Mouse (Mus musculus): ENCODE measurements around the gene Zfp846. TPM values are rescaled to one million over a fixed set of nuclear protein-coding genes. Genes with fewer than 3 reads are reported as not detected.
"Not testable (repeated sequence)": the region's sequence is repeated elsewhere in the genome, so short reads cannot be mapped to it uniquely, and the experiment has no call there.

The Zfp846 gene
- 1 to 10 TPM; 3.0 to 3.6 TPM for total RNA-seq (2021)
- long read RNA-seq, experiment 1, partial matches to known transcripts = 1 of 5 reads
- long read RNA-seq, experiment 1, other reads (novel, unspliced or antisense) = 4 of 5 reads
- long read RNA-seq, experiment 2, partial matches to known transcripts = 0 of 1 reads
- long read RNA-seq, experiment 2, other reads (novel, unspliced or antisense) = 0 of 1 reads

DNA sequence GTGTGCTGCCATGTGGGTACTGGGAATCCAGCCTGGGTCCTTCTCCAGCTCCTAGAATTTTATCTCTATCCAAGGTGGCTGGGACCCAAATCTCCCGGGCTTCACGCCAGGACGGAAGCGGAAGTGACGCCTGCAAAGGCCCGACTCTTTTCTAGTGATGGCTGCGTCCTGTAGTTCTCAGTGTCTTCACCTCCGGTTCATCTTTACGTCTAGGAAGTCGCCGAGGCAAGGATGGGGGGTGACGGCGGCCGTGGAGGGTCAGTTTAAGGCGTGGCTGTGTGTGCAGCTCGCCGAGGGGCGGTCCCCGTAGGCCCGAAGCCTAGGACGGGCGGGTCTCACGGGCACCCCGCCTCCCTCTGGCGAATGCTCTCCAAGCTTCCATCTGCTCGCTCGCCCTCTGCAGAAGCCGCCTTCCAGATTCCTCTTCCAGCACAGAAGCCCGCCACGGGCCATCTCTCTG lies at the start of gene Zfp846:
Zfp846 (plus strand) TSS at position 117 of the 460 bp plus-strand sequence.
- peak; percentile 98 for DNase-seq

DNA sequence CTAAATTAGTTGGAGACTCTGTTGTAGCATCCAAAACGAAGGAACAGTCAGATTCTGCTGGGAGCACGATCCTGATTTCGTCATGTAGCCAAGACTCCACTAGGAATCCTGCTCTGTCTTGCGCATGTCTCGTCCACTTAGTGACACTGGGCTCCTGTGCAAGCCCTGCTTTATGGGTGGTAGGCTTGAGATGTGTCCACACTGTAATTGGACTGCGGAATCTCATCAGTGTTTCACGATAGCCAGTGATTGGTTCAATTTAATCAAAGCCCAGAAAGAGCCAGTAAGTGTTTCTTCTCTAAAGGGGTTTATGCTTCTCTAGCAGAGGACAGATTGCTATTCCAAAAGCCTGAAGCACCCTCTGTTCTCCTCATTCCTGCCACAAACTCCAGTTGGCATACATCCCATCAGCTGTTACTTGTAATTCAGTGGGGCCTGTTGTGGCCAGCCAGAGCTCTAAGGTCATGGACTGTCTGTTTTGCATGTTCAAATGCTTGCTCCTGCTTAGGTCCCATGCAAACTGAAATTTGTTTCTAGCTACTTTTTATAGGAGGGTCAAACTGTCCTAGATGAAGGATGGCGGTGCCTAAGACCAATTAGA lies 46.7 kb upstream of the Zfp846 start:
- no peak for DNase-seq

DNA sequence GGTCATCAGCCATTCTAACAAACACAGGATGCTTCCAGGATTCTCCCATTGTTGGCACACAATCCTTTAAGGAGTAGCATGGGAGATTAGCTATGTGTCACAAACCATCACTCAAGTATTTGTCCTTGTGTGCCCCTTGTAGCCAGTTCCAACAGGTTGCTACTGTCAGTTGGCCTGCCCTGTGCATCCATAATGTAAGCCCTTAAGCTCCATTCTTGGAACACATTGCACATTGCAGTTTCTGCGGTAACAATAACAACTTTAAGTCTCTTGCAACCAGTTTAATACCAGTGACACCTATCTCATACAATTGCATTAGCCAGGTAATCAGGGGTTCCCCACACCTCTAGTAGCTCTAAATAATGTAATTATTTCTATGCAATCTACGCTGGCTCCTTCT lies 44.5 kb upstream of the Zfp846 start:
- no peak for DNase-seq

DNA sequence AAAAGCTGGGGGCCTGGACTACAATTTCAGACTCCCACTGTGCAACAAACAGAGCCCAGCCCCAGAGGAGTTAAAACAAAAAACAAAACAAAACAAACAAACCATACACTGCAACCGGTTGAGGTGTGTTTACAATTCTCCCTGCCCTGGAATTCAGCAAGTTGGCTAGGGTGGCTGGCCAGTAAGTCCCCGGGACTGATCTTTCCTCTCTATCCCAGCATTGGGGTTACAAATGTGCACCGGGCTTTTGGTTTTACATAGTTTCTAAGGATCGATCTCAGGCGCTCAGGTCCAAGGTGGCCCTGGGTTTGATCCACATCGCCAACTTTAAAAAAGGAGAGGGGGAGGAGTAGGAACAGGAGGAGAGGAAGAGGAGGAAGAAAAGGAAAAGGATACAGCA lies 37.6 kb upstream of the Zfp846 start:
- DNase-seq = no peak

DNA sequence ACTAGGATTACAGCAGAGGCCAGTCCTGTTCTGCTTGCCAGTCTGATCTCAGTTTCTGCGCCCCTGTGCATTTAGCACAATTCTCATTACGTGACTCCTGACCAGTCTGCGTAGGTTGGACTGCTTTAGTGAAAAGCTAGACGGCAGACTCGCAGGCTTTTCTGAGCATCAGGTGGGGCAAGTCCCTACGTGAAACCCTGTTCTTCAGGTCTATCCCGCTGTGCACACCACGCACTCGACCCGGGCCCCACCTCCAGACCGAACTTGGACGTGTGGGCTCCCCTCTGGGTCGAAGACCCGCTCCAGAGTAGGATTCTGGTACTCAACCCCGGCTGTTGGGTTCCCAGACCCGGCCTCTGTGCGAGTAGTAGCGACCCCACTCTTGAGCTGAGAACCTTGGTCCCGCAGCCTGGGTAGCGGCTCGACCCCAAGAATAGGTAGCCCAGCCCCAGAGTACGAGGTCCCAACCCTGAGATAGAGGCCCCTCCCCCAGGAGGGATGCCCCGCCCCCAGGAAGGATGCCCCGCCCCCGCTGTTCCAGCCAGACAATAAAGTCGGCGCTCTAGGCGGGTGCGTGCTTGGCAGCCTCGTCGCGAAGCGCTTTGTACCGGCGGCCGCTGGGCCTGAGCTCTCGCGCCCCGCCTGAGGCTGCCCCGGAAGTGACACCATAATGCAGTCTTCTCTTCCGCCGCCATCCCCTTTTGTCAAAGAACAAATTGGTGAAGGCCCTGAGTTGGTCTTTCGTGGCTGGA lies 36.8 kb upstream of the Zfp846 start:
- DNase-seq = peak; percentile 88

DNA sequence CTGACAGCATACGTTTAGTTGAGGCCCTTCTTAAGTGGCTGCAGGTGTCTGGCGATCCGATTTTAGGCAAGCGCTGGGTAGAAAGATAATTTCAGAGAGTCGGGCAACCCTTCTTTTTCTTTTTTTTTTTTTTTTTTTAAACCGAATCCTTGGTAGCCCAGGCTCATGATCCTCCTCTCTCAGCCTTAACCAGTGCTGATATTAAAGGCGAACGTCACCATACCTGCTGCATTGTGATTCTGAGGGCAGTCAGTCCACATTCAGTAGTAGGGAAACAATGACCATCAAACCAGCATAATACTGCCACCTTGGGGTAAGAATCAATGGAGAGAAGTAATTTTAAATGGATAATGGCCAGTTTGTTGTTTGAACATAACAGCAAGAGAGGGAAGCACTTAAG lies 35.9 kb upstream of the Zfp846 start:
- no peak for DNase-seq

DNA sequence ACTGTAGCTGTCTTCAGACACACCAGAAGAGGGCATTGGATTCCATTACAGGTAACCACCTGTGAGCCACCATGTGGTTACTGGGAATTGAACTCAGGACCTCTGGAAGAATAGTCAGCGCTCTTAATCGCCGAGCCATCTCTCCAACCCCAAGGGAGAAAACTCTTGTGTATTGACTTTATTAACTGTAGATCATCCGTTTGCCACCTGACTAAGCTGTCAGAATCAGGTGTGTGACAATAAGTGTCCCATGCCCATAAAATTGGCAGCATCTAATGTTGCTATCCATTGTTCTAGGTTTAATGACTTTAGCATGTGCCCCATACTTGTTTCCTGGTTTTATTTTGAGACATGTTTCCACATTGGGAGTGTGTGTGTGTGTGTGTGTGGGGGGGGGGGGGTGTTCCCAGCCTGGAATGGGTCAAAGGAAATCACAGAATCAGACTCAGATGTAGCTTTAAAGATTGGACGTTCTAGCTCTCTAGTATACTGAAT lies 29.3 kb upstream of the Zfp846 start:
- no peak for DNase-seq

DNA sequence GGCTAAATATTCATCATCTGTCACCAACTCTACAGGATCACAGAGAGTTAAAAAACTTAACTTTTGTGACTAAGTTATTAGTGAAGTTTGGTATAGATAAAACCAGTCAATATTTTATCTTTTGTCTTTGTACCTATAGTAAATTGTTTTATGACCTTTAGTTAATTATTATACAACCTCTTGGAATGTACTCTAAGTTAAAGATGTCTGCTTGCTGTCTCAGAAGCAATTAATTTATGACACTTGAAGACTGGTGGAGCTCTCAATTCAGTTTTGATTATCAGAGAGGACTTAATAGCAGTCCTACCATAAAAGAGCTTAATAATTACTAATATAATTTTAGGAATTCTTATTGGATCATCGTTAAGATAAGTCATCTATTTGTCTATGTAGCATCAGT lies 28.4 kb upstream of the Zfp846 start:
- no peak for DNase-seq

DNA sequence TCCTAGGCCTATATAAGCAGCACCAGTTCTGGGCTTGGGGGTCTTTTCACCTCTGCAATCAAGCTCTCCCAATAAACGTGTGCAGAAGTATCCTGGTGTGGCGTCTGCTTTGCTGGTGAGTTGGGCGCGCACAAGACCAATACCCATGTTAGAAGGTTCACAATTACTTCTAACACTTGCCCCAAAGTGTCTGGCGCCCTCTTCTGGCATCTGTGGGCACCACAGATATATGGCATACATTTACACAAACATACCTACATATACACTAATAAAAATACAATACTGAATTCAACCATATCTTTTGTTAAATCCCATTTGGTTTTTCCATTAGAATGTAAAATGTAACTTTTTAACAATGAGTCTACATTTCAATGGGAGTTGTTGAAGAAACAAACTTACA lies 18.9 kb upstream of the Zfp846 start:
- no peak for DNase-seq

DNA sequence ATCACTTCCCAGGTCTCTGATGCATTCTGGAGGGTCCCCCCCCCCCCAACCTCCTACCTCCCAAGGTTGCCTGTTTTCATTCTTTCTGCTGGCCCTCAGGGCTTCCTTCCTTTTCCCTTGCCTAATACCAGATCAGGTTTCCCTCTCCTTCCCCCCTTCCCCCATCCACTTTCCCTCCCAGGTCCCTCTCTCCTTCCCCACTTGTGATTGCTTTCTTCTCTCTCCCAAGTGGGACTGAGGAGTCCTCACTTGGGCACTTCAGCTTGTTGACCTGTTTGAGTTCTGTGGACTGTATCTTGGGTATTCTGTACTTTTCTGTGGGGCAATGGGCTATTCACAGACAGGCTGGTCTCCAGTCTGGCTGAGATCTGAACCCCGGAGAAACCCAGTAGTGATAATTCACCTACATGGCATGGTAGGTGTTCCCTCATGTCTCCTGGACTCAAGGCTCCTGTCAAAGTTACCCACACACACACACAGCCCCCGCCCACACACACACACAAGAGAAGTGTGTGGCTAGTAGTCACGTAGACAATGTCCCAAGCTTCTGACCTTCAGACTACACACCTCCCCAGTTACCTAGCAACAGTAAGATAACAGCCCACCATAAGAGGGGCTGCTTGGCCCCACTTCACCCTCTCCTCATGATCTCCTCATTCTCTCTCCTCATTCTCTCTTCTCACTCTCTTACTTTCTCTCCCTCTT lies 15.6 kb upstream of the Zfp846 start:
- not testable (repeated sequence) for DNase-seq

DNA sequence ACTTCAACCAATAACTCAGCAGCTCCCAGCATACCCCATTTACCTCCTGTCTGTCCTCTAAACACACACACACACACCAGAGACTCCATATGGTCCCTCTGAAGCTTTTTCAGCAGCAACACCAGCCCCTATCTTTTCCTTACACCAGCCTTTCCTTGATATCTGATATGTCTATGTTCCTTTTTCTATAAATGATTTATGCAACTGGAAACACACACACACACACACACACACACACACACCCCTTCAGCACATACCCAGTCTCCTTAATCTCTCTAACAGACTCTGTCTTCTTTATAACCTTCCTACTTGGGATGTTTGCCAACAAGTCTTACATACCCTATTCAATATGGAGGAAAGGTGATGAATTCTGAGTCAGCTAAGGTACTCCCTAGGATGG lies 10.0 kb upstream of the Zfp846 start:
- DNase-seq = no peak

DNA sequence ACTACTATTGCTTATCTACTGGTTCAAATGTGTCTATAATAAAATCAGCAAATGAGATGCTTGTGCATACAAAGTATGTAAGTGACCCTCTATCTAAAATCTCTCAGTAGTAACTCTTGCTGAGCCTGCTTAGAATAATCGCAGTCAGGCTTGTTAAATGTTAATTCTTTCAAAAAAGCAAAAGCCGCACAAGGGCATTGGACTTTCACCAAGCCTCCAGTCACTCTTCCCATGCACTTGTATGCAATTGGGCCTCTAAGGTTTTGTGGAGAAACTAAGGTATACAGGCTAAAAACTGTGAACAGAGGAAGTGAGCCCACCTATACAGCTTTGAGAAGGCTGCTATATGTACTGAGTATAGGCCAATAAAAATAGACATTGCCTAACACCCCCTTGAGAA lies 4.5 kb upstream of the Zfp846 start:
- DNase-seq = no peak

DNA sequence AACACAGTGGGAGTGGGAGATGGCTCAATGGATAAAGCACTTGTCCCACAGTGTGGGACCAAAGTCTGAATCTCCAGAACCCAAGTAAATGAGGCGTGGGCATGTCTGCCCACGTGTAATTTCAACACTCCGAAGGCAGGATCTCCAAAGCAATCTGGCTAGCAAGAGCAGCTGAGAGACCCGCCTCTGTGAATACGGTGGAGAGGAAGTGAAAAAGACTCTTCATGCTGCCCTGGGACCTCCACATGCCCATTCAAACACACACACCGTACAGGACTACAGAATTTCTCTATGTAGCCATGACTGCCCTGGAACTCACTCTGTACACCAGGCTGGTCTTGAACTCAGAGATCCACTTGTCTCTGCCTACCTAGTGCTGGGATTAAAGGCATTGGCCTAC lies 20.2 kb downstream of the Zfp846 start:
- no peak for DNase-seq

DNA sequence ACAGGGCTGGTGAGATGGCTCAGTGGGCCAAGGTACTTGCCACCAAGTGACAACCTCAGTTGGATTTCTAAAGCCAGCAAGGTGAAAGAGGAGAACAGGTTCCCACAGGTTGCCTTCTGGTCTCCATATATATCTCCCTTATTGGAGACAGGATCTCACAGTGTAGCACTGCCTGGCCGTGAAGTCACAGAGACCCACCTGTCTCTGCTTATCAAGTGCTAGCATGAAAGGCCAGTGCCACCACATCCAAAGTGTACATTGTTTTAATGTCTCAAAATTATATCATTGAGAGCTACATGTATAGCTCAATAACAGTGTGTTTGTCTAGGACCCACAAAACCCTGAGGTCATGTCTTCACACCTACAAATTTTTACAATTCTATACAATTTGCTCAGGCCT lies 25.2 kb downstream of the Zfp846 start:
- no peak for DNase-seq

DNA sequence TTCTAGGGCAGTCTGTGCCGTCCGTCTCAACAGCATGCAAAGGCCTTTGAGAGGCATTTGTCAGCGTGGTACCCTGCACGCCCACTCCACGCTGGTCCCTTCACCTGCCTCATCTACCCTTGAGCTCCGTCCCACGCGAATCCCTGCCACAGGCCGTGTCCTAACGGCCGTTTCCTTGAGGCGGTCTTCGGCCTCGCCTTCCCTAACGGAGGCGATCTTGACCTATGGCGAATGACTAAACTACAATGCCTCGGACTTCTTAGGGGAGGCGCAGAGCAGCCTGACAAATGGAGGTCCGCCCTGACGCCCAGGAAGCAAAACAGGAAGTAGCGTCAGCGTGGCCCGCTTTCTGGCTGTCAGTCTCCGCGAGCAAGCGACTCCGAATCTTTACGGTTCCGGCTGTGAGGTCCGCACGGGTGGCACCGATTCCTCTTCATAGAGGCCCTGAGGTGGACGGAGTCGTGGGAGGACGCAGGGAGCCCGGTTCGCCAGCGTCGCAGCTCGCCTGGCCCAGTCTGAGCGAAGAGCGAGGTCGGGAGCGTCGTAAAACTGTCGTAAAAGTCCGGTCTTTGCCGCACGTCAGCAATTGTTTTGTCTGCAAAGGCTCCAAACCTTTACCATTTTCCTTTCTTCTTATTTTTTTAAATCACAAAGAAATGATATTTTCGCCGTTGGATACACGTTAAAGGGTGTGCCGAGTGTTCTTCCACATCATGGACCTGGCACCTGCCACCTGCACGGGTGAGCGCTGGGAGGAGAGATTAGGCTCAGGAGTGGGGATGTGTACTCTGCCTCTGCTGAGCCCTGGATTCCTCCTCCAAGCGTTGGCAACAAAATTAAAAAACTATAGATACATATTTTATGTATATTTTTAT lies 26.2 kb downstream of the Zfp846 start:
- DNase-seq = peak; percentile 88

DNA sequence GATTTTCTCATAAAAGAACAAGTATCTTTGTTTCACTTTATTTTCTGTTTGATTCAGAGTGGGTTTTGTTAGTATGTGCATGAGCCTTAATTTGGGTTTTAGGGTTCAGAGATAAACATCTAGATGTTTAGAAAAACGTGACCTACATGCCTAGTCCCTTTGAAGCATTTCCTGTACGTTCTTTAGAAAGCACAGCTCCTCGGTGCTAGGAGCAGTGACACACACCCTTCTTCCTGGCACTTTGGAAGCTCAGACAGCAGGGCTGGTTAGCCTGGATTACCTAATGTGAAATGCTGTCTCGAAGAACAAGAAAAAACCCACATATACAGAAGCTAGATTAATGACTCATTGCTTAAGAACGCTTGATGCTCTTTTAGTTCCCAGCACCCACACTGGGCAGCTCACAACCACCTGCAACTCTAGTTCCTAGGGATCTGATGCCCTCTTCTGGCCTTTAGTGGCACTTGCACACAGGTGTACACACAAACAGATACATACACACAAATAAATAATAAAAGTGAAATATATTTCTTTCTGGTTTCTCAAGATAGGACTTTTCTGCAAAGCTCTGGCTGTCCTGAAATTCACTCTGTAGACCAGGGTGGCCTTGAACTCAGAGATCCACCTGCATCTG lies 28.9 kb downstream of the Zfp846 start:
- DNase-seq = no peak

DNA sequence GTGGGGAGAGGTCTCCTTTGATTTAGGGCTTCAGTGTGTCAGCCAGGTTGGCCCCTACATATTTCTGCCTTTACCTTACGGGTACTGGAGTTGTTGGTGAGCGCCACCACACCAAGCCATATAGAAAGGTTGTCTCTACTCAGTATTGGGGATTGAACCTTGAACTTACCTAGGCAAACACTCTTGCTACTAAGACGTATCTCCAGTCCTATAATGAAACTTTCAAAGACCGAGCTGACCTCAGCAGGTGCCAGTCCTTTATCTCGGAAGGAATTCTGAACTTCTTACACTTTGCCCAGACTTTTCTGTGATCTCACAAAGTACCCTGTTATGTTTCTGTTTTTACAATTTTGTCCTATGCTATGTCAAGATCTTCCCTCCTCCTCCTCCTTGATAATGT lies 30.9 kb downstream of the Zfp846 start:
- DNase-seq = no peak

DNA sequence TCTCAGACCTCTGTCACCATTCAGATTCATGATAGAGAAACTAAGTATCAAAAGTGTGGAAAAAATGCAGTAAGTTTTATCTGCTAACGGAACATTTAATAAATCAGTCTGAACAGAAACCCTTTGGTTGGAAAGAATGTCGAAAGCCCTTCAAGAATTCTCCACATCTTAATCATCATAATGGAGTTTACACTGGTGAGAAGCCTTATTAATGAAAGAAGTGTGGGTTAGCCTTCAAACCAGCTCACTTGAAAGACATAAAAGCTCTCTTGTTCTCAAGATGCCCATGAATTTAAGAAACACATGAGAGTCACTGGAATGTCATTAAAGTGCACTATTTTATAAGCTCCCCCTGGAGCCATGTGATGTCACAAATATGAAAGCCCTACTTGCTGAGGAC lies 35.6 kb downstream of the Zfp846 start:
- DNase-seq = no peak

DNA sequence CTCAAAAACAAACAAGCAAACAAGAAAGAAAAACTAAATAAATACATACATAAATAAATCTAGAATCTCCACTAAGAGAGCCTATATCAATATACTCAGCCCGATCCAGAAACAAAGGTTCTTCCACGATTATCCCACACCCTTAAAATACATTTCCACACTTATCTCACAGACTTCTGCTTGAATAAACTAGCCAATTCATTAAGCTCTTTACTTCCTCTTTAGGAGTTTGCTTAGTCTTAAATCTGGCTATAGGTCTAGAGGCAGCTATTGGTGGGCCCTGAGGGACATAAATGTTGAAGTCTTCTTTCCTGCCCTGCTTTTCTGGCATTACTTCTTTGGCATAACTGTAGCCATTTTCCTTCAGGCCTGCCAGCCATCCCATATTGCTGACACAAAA lies 50.2 kb downstream of the Zfp846 start:
- no peak for DNase-seq

DNA sequence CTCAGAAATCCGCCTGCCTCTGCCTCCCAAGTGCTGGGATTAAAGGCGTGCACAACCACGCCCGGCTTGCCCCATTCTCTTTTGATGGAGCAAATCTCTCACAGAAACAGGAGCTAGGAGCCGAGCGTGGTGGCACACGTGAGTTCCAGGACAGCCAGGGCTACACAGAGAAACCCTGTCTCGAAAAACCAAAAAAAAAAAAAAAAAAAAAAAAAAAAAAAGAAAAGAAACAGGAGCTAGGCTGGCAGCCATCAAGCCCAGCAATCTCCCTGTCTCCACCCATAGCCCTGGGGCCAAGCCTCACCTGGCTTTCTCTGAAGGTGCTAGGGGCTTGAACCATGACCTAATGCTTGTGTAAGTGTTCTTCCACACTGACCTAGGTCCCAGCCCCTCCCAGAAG lies 54.6 kb downstream of the Zfp846 start:
- DNase-seq = not testable (repeated sequence)

DNA sequence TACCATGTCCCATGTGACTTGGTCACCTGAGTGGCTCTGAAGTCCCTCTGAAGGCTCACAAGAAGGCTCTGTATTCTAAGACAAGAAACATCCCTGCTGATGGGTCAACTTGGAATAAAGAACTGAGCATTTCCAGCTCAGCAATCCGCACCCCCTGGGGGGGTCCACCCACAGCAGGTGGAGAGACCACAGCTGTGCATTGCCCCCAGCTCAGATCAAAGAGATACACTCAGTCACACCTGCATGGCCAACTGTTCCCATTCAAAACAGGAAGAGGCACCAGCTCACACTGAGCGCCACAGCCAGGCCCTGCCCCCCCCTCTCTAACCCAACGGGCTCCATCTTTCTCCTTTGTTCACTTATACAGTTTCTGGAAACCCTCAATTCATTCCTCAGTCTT lies 55.2 kb downstream of the Zfp846 start:
- DNase-seq = peak; percentile 35
